Mouse (Mus musculus) adrenal gland, postnatal 25 days (tissue): Measurements from ENCODE around the gene Zfp335. TPM values are rescaled to one million over a fixed set of nuclear protein-coding genes. Genes with fewer than 3 reads are reported as not detected.

Source experiments
- DNase-seq: peaks from one replicate; pipeline ENCODE4 v3.0.0; 2021; ENCODE audit warnings: mixed read lengths
- total RNA-seq: library from RNA; stranded (reverse); gene quantifications from 2 replicates; pipeline ENCODE4 v1.2.3, GENCODE M21; 2021

The Zfp335 gene
- total RNA-seq, 1 experiment from 2014 or later = 21.2 TPM

DNA sequence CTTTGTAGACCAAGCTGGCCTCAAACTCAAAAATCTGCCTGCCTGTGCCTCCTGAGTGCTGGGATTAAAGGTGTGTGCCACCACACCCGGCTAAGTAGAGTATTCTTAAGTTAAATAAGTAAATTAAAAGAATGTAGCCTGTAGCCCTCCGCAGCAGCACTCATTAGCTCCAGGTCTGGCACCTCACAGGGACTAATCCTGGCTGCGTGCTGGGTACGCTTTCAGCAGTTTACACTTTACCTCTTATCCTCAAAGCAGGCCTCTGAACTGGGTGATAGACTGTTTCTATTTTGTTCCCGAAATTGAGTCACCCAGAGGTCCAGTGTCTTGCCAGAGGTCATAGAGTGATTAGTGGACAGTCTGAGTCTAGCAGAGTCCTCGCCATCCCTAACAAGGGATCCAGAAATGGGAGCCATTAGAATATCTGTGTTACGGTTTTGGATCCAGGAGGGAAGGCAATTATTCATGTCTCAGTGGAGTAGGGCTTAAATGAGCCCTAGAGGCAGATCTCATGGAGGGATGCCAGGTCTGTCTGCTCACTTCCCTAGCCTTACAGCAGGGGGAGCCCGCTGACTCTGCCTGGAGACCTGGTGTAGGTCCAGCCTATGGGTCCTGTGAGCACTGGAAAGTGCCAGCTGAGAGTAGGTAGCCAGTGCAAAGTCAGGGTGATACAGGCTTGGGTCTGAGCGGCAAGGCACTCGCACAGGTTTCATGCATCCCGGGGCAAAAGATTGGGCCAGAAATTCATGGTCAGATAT is 12.7 kb upstream of the Zfp335 start:
- peak; percentile 88 for DNase-seq

DNA sequence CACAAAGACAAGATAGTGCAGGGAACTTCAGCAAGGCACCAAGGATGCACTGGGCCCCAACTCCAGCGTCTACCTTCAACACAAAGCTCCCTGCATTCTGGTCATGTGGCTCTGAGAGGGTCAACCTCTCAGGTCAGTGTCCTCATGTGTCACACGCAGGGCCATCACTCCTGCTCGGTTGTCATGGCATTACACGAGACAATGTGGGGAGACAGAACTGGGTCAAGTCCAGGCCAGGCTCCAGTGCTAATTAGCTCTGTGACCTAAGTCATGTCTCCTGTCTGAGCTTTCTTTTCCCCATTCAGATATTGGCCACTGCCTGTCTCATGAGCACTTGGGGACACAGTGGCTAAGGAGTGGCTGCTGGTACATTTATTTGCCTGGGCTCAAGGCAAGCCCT is 11.7 kb upstream of the Zfp335 start:
- DNase-seq = no peak

- no peak for DNase-seq
These were observed 10.4 kb upstream of the Zfp335 start for GRCm38 (mm10) chr2:164921984-164922383.

GRCm38 (mm10) chr2:164918325-164918724 is 6.8 kb upstream of the Zfp335 start:
- DNase-seq = peak; percentile 33

DNA sequence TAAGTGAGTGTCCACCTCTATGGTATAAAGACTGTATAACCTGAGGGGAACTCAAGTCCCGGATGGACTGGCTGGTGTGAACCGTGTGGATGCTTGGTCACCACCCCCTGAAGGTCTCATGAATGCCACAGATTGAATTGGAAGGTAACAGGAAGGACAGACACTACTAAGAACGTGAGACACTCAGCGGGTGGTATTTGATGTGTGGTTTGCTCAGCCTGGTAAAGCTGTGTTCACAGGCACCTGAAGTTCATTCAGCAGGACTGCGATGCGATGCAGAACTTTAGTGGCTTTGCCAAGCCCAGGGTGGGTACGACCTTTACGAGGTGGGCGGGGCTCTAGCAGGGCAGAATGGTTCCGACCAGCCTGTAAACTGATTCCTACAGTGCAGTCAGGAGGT is 5.8 kb upstream of the Zfp335 start:
- DNase-seq = no peak

DNA sequence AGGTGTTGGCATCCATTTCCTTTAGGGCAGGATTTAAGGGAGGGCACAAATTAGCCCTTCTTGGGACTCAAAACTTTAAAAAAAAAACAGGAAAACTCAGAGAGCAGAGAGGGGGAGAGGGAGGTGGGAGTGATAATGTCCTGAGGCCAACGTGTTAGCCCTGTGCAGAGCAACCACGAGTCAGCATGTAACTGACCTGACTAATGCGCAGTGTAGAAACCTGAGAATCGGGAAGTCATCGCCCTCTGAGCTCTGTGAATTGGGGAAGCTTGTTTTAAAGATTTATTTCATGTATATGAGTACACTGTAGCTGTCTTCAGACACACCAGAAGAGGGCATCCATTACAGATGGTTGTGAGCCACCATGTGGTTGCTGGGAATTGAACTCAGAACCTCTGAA is 5.3 kb upstream of the Zfp335 start:
- DNase-seq = no peak

- DNase-seq = no peak
These were observed 1.9 kb upstream of the Zfp335 start for GRCm38 (mm10) chr2:164913428-164913786.

DNA sequence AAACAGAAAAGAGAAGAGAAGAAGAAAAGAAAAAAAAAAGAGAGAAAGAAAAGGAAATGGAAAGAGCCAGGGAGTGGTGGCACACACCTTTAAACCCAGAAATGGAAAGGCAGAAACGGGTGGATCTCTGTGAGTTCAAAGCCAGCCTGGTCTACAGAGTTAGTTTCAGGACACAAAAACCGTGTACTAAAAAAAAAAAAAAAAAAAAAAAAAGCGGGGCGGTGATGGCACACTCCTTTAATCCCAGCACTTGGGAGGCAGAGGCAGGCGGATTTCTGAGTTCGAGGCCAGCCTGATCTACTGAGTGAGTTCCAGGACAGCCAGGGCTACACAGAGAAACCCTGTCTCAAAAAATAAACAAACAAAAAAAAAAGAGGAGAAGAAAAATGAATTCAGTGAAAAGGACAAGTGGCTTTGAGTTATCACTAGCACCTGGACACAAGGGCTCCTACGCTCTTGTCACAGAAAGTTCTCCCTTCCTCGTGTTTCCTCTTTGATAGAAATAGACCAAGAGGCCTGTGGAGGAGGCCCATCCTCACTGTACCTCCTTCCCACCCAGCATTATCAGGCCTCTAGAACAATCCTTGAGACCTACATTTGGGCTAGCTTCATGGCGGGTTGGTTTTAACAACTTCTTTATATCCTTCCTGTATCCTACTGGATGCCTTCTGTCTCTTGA is 1.3 kb upstream of the Zfp335 start:
- no peak for DNase-seq

- peak; percentile 32 for DNase-seq
These were observed 594 bp upstream of the Zfp335 start for GRCm38 (mm10) chr2:164912151-164912550.

- DNase-seq = peak; percentile 42
These were observed 1.0 kb downstream of the Zfp335 start for GRCm38 (mm10) chr2:164910360-164911061.

GRCm38 (mm10) chr2:164909542-164909941 is 2.0 kb downstream of the Zfp335 start:
- no peak for DNase-seq

GRCm38 (mm10) chr2:164909100-164909499 is 2.5 kb downstream of the Zfp335 start:
- no peak for DNase-seq

DNA sequence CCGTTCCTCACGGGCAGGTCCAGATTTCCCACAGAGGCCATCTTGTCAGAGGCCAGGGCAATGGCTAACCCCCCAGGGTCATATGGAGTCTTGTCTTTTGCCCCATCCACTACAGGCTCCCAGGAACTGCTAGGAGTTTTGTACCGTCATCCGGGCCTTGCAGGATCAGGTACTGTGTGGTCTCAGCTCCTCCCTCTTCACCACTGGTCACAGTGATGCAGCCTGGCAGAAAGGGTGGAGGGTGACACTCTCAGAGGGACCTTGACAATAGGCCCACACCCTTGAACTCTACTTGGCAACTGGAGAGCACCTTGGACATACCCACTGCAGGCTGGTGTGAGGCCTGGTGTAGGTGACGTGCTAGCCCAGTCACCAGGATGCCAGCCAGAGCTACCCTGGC is 3.5 kb downstream of the Zfp335 start:
- no peak for DNase-seq

- DNase-seq = no peak
These were observed 4.0 kb downstream of the Zfp335 start for GRCm38 (mm10) chr2:164907511-164907910.

DNA sequence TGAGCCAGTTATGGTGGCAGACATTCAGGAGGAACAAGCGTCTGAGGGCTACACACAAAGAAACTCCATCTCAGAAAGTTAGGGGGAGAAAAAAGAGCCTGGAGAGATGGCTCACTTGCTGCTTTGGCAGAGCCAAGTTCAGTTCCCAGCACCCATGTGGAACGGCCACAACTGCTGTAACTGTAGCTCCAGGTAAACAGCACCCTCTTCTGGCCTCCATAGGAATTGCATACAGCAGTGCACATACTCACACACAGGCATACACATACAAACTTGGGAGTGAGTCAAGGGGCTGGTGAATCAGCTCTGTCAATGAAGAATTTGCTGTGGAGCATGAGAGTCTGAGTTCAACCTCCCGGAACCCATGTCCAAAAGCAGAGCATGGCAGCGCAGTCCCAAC is 5.5 kb downstream of the Zfp335 start:
- no peak for DNase-seq

DNA sequence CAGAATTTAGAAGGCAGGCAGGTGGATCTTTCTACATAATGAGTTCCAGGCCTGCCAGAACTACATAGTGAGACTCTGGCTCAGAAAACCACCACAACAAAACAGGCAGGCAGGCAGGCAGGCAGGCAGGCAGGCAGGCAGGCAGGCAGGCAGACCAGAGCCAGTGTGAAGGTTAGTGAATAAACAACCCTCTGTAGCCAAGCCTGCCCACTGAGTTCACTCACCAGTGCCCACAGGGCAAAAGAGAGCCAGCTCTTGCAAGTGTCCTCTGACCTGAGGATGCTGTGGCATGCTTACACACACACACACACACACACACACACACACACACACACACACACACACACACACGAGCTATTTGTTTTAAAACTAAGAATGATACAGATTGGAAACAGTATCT is 8.1 kb downstream of the Zfp335 start:
- DNase-seq = no peak

DNA sequence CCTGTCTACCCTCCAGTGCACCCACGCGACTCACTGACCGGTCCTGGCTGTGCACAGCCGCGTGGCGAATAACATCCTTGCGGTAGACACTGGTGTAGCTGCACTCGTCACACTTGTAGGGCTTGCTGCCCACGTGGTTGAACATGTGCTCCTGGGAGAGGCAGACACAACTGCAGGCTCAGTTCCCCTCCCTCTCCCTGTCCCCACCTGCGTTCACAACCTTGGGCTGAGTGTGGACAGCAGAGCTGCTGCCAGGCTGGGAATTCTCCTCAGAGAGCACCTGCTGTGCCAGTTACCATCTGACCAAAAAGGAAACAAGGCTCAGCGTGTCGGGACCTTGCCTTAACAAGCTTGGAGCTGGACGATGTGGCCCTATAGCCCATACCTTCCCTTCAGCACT is 10.2 kb downstream of the Zfp335 start:
- DNase-seq = no peak

DNA sequence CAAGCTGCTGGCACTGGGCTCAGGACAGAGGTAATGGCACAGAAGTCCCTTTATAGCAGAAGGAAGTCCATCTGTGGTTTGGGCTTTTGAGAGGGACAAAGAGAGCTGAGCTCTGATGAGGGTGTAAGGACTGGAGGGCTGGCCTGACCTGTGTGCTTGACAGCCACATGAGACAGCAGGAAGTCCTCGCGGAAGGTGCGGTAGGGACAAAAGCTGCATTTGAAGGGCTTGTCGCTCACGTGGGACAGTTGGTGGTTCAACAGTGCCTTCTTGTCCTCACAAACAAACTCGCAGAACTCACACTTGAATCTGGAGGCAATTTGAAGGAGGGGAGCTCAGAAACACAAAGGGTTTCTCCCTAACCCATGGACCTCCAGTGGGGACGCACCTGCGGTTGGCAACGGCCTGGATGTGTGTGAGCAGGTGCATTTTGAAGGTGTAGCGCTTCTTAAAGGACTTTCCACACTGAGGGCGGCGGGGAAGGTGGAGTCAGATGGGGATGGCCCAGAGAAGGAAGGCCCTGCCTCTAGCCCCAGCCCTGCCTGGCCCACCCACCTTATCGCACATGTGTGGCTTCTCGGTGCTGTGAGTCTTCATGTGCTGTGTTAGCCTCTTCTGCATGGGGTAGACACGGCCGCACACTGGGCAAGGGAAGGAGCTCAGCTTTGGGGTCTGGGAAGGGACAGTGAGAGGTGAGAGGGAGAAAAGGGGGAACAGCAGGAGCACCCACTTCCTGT is 11.7 kb downstream of the Zfp335 start:
- no peak for DNase-seq

DNA sequence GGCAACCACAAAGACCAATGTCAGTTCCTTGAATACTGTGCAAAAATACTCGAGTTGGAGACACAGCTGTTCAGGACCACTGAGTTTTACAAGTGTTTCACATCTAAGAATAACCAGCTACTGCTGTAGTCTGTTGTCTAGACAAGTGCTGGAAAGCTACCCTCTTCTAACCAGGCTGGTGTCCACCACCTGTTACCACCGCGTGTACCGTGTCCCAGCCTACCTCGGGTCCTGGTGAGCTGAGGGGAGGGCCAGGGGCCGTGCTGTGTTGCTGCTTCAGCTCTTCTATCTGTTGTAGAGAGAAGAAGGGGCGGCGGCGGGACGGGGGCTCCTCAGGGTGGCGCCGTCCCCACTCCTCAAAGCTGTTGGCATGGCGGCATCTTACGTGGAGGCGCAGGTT is 12.5 kb downstream of the Zfp335 start:
- no peak for DNase-seq

- no peak for DNase-seq
These were observed 13.5 kb downstream of the Zfp335 start for GRCm38 (mm10) chr2:164898008-164898407.

DNA sequence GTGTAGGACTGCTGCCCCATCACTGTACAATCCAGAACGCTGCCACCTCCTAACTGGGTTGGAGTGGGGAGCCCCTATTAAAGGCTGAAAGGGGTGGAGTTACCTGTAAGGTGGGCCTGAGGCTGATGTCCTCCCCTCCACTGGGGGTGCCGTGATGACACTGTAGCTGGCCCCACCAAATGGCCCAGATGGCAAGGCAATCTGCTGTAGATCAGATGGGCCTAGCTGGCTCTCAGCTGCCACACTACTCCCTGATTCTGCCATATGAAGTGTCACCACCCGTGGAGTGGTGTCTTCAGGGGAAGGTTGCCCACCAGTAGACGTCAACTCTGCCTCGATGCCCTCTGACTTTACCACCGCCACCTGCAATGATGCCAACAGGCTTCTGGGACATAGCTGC is 15.7 kb downstream of the Zfp335 start:
- no peak for DNase-seq

GRCm38 (mm10) chr2:164894644-164895043 is 16.9 kb downstream of the Zfp335 start:
- no peak for DNase-seq

- no peak for DNase-seq
These were observed 17.5 kb downstream of the Zfp335 start for GRCm38 (mm10) chr2:164894048-164894447.
